Mouse (Mus musculus) lung, embryonic 14.5 days (tissue): ENCODE data around the gene Usp5. TPM values are rescaled to one million over a fixed set of nuclear protein-coding genes. Genes with fewer than 3 reads are reported as not detected.

Source experiments
- ATAC-seq: fragments of 200-750 bp; cut with Nextera tagmentation; 2 replicates; pipeline ENCODE4 v1.8.0; 2017; ENCODE audit warnings: mild to moderate bottlenecking, moderate TSS enrichment, moderate library complexity; ENCODE audit not compliant: insufficient read depth
- DNase-seq: peaks from one replicate; pipeline ENCODE4 v3.0.0-alpha.2; 2015
- H3K27ac ChIP-seq: fragments of 300-500 bp; sonication (generic); 2 replicates; pipeline ENCODE4 v1.5.1; 2014; ENCODE audit warnings: low read depth, mild to moderate bottlenecking, moderate library complexity
- H3K27me3 ChIP-seq: fragments of 300-500 bp; sonication (generic); 2 replicates; pipeline ENCODE4 v1.6.1; 2014; ENCODE audit warnings: low read length, control low read depth; ENCODE audit not compliant: insufficient read depth
- H3K36me3 ChIP-seq: fragments of 300-500 bp; sonication (generic); 2 replicates; pipeline ENCODE4 v1.6.1; 2014; ENCODE audit warnings: control low read depth; ENCODE audit not compliant: insufficient read depth
- H3K4me1 ChIP-seq: fragments of 300-500 bp; sonication (generic); 2 replicates; pipeline ENCODE4 v1.6.1; 2014; ENCODE audit warnings: antibody characterized with exemption, control low read depth; ENCODE audit not compliant: insufficient read depth
- H3K4me2 ChIP-seq: fragments of 300-500 bp; sonication (generic); 2 replicates; pipeline ENCODE4 v1.6.1; 2014; ENCODE audit warnings: mild to moderate bottlenecking
- H3K4me3 ChIP-seq: fragments of 300-500 bp; sonication (generic); 2 replicates; pipeline ENCODE4 v1.5.1; 2014; ENCODE audit warnings: low read depth, low read length
- H3K9ac ChIP-seq: fragments of 300-500 bp; sonication (generic); 2 replicates; pipeline ENCODE4 v1.6.1; 2014
- H3K9me3 ChIP-seq: fragments of 300-500 bp; sonication (generic); 2 replicates; pipeline ENCODE4 v1.6.1; 2016; ENCODE audit warnings: low read depth, low read length, control low read depth
- CTCF ChIP-seq: IDR thresholded peaks from 2 replicates; pipeline ENCODE4 v1.5.1; 2016; ENCODE audit warnings: antibody characterized with exemption, low read depth
- WGBS: fragments of 180-500 bp; shearing (Covaris S2); extraction: QIAGEN DNeasy Blood & Tissue Kit; methylation state at CpG from one replicate; pipeline ENCODE4 v1.1.7; 2014; 5-methylcytosine and 5-hydroxymethylcytosine counted together
- polyA plus RNA-seq: library from polyadenylated mRNA; unstranded; fragments of >200 nt; fragmentation: Nextera tagmentation; extraction: Ambion mirVana; gene quantifications from 2 replicates; pipeline ENCODE4 v1.2.1, GENCODE M21; 2014

The Usp5 gene
- polyA plus RNA-seq, 1 experiment from 2014 or later: 143 TPM

GRCm38 (mm10) chr6:124768704-124769044, 60.6 kb downstream of the Usp5 start:
- H3K9me3 ChIP-seq: no peaks in the 10 kb centered on the region
- peak overlapping the region; percentile 51 for H3K4me3 ChIP-seq
- no peaks in the 10 kb centered on the region for H3K27me3 ChIP-seq
- H3K4me1 ChIP-seq: 0 out of 2 replicates have a peak, but pooled peaks cover 3% of the 10 kb centered on the region
- H3K9ac ChIP-seq: no peak overlapping the region; the same call in 1 of the 2 replicates
- ATAC-seq (peak; percentile 28; the same call in 1 of the 2 replicates), DNase-seq (no peak)
- no peak overlapping the region for H3K27ac ChIP-seq
- 4% methylated on average over 9 of the region's 9 CpGs for WGBS
- no peaks in the 10 kb centered on the region for H3K36me3 ChIP-seq
- H3K4me2 ChIP-seq: peak overlapping the region; percentile 81
- no peak for TF ChIP-seq CTCF

- DNase-seq (peak; percentile 31), ATAC-seq (peak; percentile 28; the same call in 1 of the 2 replicates)
- no peaks in the 10 kb centered on the region for H3K27me3 ChIP-seq
- no peak overlapping the region for H3K9ac ChIP-seq
- H3K9me3 ChIP-seq: no peaks in the 10 kb centered on the region
- 24% methylated on average over 19 of the region's 19 CpGs for WGBS
- H3K27ac ChIP-seq: no peak overlapping the region
- 0 out of 2 replicates have a peak, but pooled peaks cover 3% of the 10 kb centered on the region for H3K4me1 ChIP-seq
- H3K4me3 ChIP-seq: peak overlapping the region; percentile 51
- H3K4me2 ChIP-seq: peak overlapping the region; percentile 81
- TF ChIP-seq CTCF: no peak
- no peaks in the 10 kb centered on the region for H3K36me3 ChIP-seq
These were observed 61.2 kb downstream of the Usp5 start for GRCm38 (mm10) chr6:124767920-124768703.

DNA sequence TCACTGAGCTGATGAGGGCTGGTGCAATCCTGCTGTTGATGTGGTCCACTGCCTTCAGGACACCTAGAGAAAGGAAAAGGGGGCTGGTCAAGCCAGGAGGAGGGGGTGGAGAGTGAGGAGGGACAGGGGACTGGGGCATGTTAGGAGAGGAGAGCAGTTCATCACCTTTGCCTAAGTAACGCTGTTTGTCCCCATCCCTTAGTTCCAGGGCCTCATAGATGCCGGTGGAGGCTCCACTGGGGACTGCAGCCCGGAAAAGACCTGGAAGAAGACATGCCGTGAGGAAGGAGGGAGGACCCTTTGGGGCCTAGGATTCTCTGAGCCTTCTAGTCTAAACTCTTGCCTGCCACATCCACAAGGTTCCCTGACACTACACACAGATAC, 61.8 kb downstream of the Usp5 start:
- 48% methylated on average over 4 of the region's 4 CpGs for WGBS
- no peak for ATAC-seq
- Histone ChIP-seq H3K27me3 (no peaks in the 10 kb centered on the region), H3K27ac (no peak overlapping the region), H3K4me2 (0 out of 2 replicates have a peak overlapping the region, but pooled peaks have one; percentile 81), H3K4me1 (0 out of 2 replicates have a peak, but pooled peaks cover 3% of the 10 kb centered on the region), H3K4me3 (no peak overlapping the region), H3K9ac (no peak overlapping the region), H3K9me3 (no peaks in the 10 kb centered on the region), H3K36me3 (no peaks in the 10 kb centered on the region)
- TF ChIP-seq CTCF: no peak
- DNase-seq: no peak

DNA sequence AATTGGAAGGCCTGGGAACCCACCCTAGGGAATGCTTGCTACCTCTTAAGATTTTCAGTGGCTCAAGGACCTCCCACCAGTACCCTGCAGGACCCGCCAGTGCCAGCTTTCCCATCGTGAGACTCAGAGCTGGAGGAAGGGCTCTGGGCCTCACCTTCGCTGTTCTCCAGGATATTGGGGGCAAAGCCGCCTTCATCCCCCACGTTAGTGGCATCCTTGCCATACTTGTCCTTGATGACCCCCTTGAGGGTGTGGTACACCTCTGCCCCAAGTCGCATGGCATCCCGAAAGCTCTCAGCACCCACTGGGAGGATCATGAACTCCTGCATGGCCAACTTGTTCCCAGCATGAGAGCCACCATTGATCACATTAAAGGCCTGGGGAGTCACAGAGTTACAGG, 63.3 kb downstream of the Usp5 start:
- 84% methylated on average over 7 of the region's 7 CpGs for WGBS
- H3K27me3 ChIP-seq: no peaks in the 10 kb centered on the region
- H3K4me1 ChIP-seq: 0 out of 2 replicates have a peak, but pooled peaks cover 3% of the 10 kb centered on the region
- no peaks in the 10 kb centered on the region for H3K36me3 ChIP-seq
- no peak overlapping the region for H3K9ac ChIP-seq
- no peak for TF ChIP-seq CTCF
- ATAC-seq (no peak), DNase-seq (no peak)
- H3K9me3 ChIP-seq: no peaks in the 10 kb centered on the region
- no peak overlapping the region for H3K27ac ChIP-seq
- H3K4me2 ChIP-seq: no peak overlapping the region
- no peak overlapping the region for H3K4me3 ChIP-seq

Other genes starting within 250 kb of the Usp5 start
- gene C1s2, start 193.4 kb downstream of the Usp5 start, polyA plus RNA-seq: not detected in 2 replicates
- 50.3 and 53.1 TPM in 2 replicates for gene Lpcat3, start 166.5 kb downstream of the Usp5 start, polyA plus RNA-seq
- 214 and 228 TPM in 2 replicates for gene Emg1, start 117.3 kb downstream of the Usp5 start, polyA plus RNA-seq
- gene Phb2, start 117.1 kb downstream of the Usp5 start, polyA plus RNA-seq: 354 and 377 TPM in 2 replicates
- 12.1 and 12.6 TPM in 2 replicates for gene Ptpn6, start 90.8 kb downstream of the Usp5 start, polyA plus RNA-seq
- 429 and 440 TPM in 2 replicates for gene Grcc10, start 88.1 kb downstream of the Usp5 start, polyA plus RNA-seq
- gene Gm45234, start 73.5 kb downstream of the Usp5 start, polyA plus RNA-seq: not detected in 2 replicates
- gene Atn1, start 73.0 kb downstream of the Usp5 start, polyA plus RNA-seq: 13.1 and 15.1 TPM in 2 replicates
- gene Eno2, start 59.8 kb downstream of the Usp5 start, polyA plus RNA-seq: 2.2 and 4.1 TPM in 2 replicates
- 0.17 and 0.58 TPM in 2 replicates for gene Lrrc23, start 49.8 kb downstream of the Usp5 start, polyA plus RNA-seq
- gene Spsb2, start 20.8 kb downstream of the Usp5 start, polyA plus RNA-seq: 6.8 and 6.9 TPM in 2 replicates
- 701 and 718 TPM in 2 replicates for gene Tpi1, start 15.2 kb downstream of the Usp5 start, polyA plus RNA-seq
- gene Cdca3, start 63 bp upstream of the Usp5 start, polyA plus RNA-seq: 204 and 206 TPM in 2 replicates
- gene Gnb3, start 10.8 kb upstream of the Usp5 start, polyA plus RNA-seq: 0.24 and 0.68 TPM in 2 replicates
- 29.5 and 34.3 TPM in 2 replicates for gene P3h3, start 28.3 kb upstream of the Usp5 start, polyA plus RNA-seq
- gene Gpr162, start 34.5 kb upstream of the Usp5 start, polyA plus RNA-seq: 0.08 and 0.30 TPM in 2 replicates
- 0.11 TPM in 1 of 2 replicates, not detected in the other for gene Cd4, start 58.7 kb upstream of the Usp5 start, polyA plus RNA-seq
- gene Lag3, start 82.2 kb upstream of the Usp5 start, polyA plus RNA-seq: 1.4 and 2.2 TPM in 2 replicates
- 377 and 442 TPM in 2 replicates for gene Ptms, start 90.6 kb upstream of the Usp5 start, polyA plus RNA-seq
- 390 and 401 TPM in 2 replicates for gene Mlf2, start 101.9 kb upstream of the Usp5 start, polyA plus RNA-seq
- gene Cops7a, start 136.1 kb upstream of the Usp5 start, polyA plus RNA-seq: 147 and 155 TPM in 2 replicates
- gene Pianp, start 167.2 kb upstream of the Usp5 start, polyA plus RNA-seq: 0.39 and 0.59 TPM in 2 replicates
- 13.2 and 14.8 TPM in 2 replicates for gene Zfp384, start 179.7 kb upstream of the Usp5 start, polyA plus RNA-seq
- gene Ing4, start 210.3 kb upstream of the Usp5 start, polyA plus RNA-seq: 97.9 and 101 TPM in 2 replicates
- 13.6 TPM in 2 replicates for gene Acrbp, start 220.2 kb upstream of the Usp5 start, polyA plus RNA-seq
- 0.31 and 0.49 TPM in 2 replicates for gene Lpar5, start 238.4 kb upstream of the Usp5 start, polyA plus RNA-seq